Mouse (Mus musculus) testis, adult 2 months (tissue): ENCODE measurements around the gene Actn4. TPM values are rescaled to one million over a fixed set of nuclear protein-coding genes. Genes with fewer than 3 reads are reported as not detected.
A peak's percentile ranks its signal among the peaks of the same experiment; 100 is the strongest.

Experiments used
- H3K27ac ChIP-seq: fragments of 200-500 bp; 2 replicates; pipeline ENCODE4 v1.5.1; 2012; ENCODE audit warnings: low read depth, low read length; ENCODE audit not compliant: control insufficient read depth, insufficient read depth
- H3K27me3 ChIP-seq: fragments of 200-500 bp; 2 replicates; pipeline ENCODE4 v1.6.1; 2012; ENCODE audit warnings: mild to moderate bottlenecking, low read length, moderate library complexity; ENCODE audit not compliant: control insufficient read depth, insufficient read depth
- H3K36me3 ChIP-seq: fragments of 200-500 bp; 2 replicates; pipeline ENCODE4 v1.6.1; 2012; ENCODE audit warnings: mild to moderate bottlenecking, low read length; ENCODE audit not compliant: control insufficient read depth, insufficient read depth
- H3K4me1 ChIP-seq: fragments of 200-500 bp; 2 replicates; pipeline ENCODE4 v1.6.1; 2012; ENCODE audit warnings: low read length; ENCODE audit not compliant: control insufficient read depth, insufficient read depth
- H3K4me3 ChIP-seq: fragments of 200-500 bp; 2 replicates; pipeline ENCODE4 v1.5.1; 2012; ENCODE audit warnings: low read depth, mild to moderate bottlenecking, low read length, moderate library complexity, mixed read lengths; ENCODE audit not compliant: control insufficient read depth
- CTCF ChIP-seq: fragments of 200-500 bp; IDR thresholded peaks from 2 replicates; pipeline ENCODE4 v1.5.1; 2012; ENCODE audit warnings: low read depth, mild to moderate bottlenecking, inconsistent platforms, low read length, moderate library complexity; ENCODE audit not compliant: control insufficient read depth, insufficient read depth, insufficient replicate concordance
- POLR2A ChIP-seq: fragments of 200-500 bp; IDR thresholded peaks from 2 replicates; pipeline ENCODE4 v1.6.1; 2012; ENCODE audit warnings: low read depth, mild to moderate bottlenecking, inconsistent platforms, low read length, moderate library complexity; ENCODE audit not compliant: control insufficient read depth
- polyA plus RNA-seq: library from polyadenylated mRNA; depleted of rRNA; stranded (reverse); fragments of >200 nt; gene quantifications from 2 replicates; pipeline ENCODE4 v1.2.3, GENCODE M21; 2012

Gene Actn4
- polyA plus RNA-seq, 1 experiment = 73.9 TPM

GRCm38 (mm10) chr7:28911632-28912031 lies 50.5 kb downstream of the Actn4 start:
- TF ChIP-seq CTCF (no peak), POLR2A (no peak)
- no peak overlapping the region for H3K4me3 ChIP-seq
- no peaks in the 10 kb centered on the region for H3K4me1 ChIP-seq
- no peaks in the 10 kb centered on the region for H3K27me3 ChIP-seq
- H3K27ac ChIP-seq = no peak overlapping the region
- H3K36me3 ChIP-seq = peaks cover 3% of the 10 kb centered on the region

DNA sequence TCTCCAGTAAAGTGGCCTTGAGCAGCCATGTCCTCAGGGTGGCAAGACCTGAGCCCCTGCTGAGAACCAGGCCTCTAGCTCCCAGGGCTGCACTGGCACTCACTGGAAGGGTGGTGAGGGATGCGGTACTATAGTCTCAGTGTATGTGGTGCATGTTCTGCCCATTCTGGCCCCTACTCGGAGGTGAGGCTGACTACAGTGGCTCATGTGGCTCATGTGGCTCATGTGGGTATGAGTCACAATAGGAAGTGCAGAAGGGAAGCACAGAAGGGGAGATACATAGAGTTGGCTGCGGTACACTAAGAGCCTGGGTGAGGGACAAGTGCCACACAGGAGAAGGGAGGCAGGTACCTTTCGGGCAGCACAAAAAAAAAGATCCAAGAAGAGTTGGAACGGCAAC lies 54.9 kb downstream of the Actn4 start:
- Histone ChIP-seq H3K4me3 (no peak overlapping the region), H3K27ac (no peak overlapping the region), H3K36me3 (peaks cover 5% of the 10 kb centered on the region), H3K27me3 (no peaks in the 10 kb centered on the region), H3K4me1 (no peaks in the 10 kb centered on the region; the same call in 1 of the 2 replicates)
- no peak for TF ChIP-seq POLR2A
- no peak for TF ChIP-seq CTCF

- no peak overlapping the region for H3K27ac ChIP-seq
- no peaks in the 10 kb centered on the region for H3K27me3 ChIP-seq
- H3K4me3 ChIP-seq = no peak overlapping the region
- H3K4me1 ChIP-seq = no peaks in the 10 kb centered on the region; the same call in 1 of the 2 replicates
- H3K36me3 ChIP-seq = peaks cover 4% of the 10 kb centered on the region
- TF ChIP-seq CTCF = no peak
- TF ChIP-seq POLR2A = no peak
These were observed 58.4 kb downstream of the Actn4 start for GRCm38 (mm10) chr7:28903778-28904177.

DNA sequence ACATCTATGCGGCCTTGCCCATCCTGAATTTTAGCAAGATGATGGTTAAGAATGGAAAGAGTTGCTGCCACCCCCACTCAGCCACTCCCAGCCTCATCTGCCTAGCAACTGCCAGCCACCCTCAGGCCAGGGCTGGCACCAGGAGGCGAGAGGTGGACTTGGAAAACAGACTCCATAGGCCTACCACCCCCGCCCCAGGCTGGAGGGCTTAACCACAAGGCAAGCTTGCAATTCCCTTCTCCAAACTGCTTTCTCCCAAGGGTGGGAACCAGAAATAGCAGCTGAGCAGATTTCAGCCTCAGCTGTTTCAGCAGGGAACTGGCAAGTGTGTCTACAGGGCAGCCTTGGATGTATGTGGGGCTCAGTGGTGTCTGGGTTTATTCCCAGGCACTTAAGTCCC lies 59.3 kb downstream of the Actn4 start:
- H3K4me3 ChIP-seq = no peak overlapping the region
- H3K27ac ChIP-seq = no peak overlapping the region
- no peaks in the 10 kb centered on the region; the same call in 1 of the 2 replicates for H3K4me1 ChIP-seq
- no peaks in the 10 kb centered on the region for H3K27me3 ChIP-seq
- peaks cover 4% of the 10 kb centered on the region for H3K36me3 ChIP-seq
- no peak for TF ChIP-seq CTCF
- TF ChIP-seq POLR2A = no peak

- H3K27me3 ChIP-seq = no peaks in the 10 kb centered on the region
- 0 out of 2 replicates have a peak overlapping the region, but pooled peaks have one; percentile 18 for H3K27ac ChIP-seq
- TF ChIP-seq CTCF = no peak
- TF ChIP-seq POLR2A = no peak
- no peaks in the 10 kb centered on the region; the same call in 1 of the 2 replicates for H3K4me1 ChIP-seq
- peaks cover 4% of the 10 kb centered on the region for H3K36me3 ChIP-seq
- H3K4me3 ChIP-seq = no peak overlapping the region
These were observed 60.0 kb downstream of the Actn4 start for GRCm38 (mm10) chr7:28902180-28902579.

DNA sequence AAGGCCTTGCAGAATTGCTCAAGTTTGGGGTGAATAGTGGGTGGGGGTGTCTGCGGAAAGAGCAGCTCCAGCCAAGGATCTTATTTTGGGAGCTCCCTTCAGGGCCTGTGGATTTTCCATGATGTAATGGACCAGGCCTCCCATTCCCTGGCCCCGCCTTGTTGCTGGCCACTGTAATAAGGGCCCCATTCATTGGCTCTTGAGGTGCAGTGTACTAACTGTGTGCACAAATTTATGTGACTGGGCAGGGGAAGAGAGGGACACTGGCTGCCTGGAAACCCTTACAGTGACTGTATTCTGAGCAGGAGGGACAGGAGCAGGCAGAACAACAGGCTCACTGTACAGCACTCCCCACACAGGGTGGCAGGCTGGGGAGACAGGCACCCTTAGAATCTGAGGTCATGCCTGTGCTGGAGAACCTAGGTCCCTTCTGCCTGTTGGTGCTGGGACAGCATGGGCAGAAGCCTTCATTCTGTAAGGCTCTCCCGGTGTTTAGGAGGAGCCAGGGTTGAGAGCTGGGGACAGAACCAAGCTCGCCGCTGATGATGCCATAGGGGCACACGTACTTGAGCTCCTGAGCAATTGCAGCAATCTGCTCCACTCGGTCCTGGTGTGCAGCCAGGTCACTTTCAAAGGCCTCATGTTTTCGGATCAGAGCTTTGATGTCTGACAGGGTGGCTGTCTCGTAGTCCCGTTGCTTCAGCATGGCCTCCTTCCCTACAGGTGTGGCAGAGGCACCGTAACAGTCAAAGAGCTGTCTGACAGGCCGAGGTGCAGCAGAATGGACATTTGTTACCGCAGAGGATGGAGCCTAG lies 60.6 kb downstream of the Actn4 start:
- TF ChIP-seq POLR2A (no peak), CTCF (no peak)
- Histone ChIP-seq H3K4me3 (no peak overlapping the region), H3K4me1 (no peaks in the 10 kb centered on the region; the same call in 1 of the 2 replicates), H3K36me3 (peaks cover 1% of the 10 kb centered on the region), H3K27me3 (no peaks in the 10 kb centered on the region), H3K27ac (no peak overlapping the region; the same call in 1 of the 2 replicates)

- no peak overlapping the region for H3K27ac ChIP-seq
- no peaks in the 10 kb centered on the region; the same call in 1 of the 2 replicates for H3K4me1 ChIP-seq
- no peaks in the 10 kb centered on the region for H3K27me3 ChIP-seq
- H3K36me3 ChIP-seq = peaks cover 1% of the 10 kb centered on the region
- no peak overlapping the region for H3K4me3 ChIP-seq
- TF ChIP-seq POLR2A (no peak), CTCF (no peak)
These were observed 62.2 kb downstream of the Actn4 start for GRCm38 (mm10) chr7:28899972-28900371.
